ENCODE assay signal across 31 mouse cellular contexts in the genomic region with DNA sequence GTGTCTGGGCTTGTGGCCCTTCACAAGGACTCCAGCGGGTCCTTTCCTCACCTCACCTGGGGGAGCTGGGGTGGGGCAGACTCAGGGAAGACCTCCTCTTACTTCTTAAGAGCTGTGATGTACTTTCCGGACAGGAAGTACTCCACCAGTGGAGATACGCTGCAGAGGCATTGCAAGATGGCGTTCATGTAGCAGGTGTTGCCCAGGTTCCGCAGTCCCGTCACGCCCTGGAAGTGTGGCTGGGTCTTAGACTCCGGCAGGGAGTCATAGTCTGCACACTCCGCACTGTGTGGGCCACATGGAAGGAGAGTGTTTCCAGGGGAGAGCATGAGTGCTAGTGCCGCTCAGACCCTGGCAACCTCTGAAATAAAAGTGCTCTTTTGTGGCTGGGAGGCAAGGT. TPM values are rescaled to one million over a fixed set of nuclear protein-coding genes. Genes with fewer than 3 reads are reported as not detected.
DNase-seq lines count a peak whose midpoint lies in the region; ATAC-seq and TF ChIP-seq lines count a peak whose summit lies in the region.
"Had no signal": no experiment of that assay in that cellular context is flagged by ENCODE, and none has a peak within 500 bp of the region (broad histone marks: within the 10 kb centered on the region; RNA-seq: fewer than 3 reads in every experiment).

No protein-coding gene starts in this region.

- no peak for TF ChIP-seq POLR2A in testis, adult 2 months (IDR thresholded peaks at IDR 0.05; ENCODE audit: control insufficient read depth, low read depth, low read length)

- peak overlapping the region; percentile 82 for H3K4me3 ChIP-seq in testis, adult 2 months (ENCODE audit: control insufficient read depth, low read depth, low read length)
- H3K4me3 ChIP-seq: embryonic facial prominence, embryonic 13.5 days; embryonic facial prominence, embryonic 15.5 days; erythroblast, embryonic 14.5 days; forebrain, embryonic 10.5 days; forebrain, embryonic 12.5 days had no signal

- TF ChIP-seq CTCF in testis, adult 2 months (IDR thresholded peaks at IDR 0.05; ENCODE audit: control insufficient read depth, insufficient read depth, insufficient replicate concordance, low read depth, low read length) = no peak

- H3K36me3 ChIP-seq in testis, adult 2 months (ENCODE audit: control insufficient read depth, insufficient read depth, low read length) = no peaks in the 10 kb centered on the region
- H3K36me3 ChIP-seq: embryonic facial prominence, embryonic 13.5 days; embryonic facial prominence, embryonic 15.5 days; forebrain, embryonic 10.5 days; forebrain, embryonic 12.5 days; G1E had no signal

- no peak overlapping the region for H3K27ac ChIP-seq in testis, adult 2 months (ENCODE audit: control insufficient read depth, insufficient read depth, low read depth, low read length)
- H3K27ac ChIP-seq: embryonic facial prominence, embryonic 13.5 days; embryonic facial prominence, embryonic 15.5 days; forebrain, embryonic 10.5 days; forebrain, embryonic 12.5 days had no signal

- H3K27me3 ChIP-seq in testis, adult 2 months (ENCODE audit: control insufficient read depth, insufficient read depth, low read length) = no peaks in the 10 kb centered on the region
- H3K27me3 ChIP-seq: CH12.LX; embryonic facial prominence, embryonic 13.5 days; embryonic facial prominence, embryonic 15.5 days; forebrain, embryonic 12.5 days; Patski had no signal

- no peak for ATAC-seq in inflammation-experienced regulatory T-cells, adult 6 months
- ATAC-seq: activated CD4-positive, CD25-positive, alpha-beta regulatory T cell, adult 4 months; CD4-positive, CD25-positive, alpha-beta regulatory T cell, adult 4 months; forebrain, embryonic 14.5 days; forebrain, embryonic 16.5 days; Patski had no signal

- no peaks in the 10 kb centered on the region; the same call in 1 of the 2 replicates for H3K4me1 ChIP-seq in testis, adult 2 months (ENCODE audit: control insufficient read depth, insufficient read depth, low read length)
- H3K4me1 ChIP-seq: embryonic facial prominence, embryonic 13.5 days; embryonic facial prominence, embryonic 15.5 days; forebrain, embryonic 10.5 days; forebrain, embryonic 12.5 days had no signal

- DNase-seq in testis, postnatal 10 days (ENCODE audit: low spot score) = no peak
- peak; percentile 55 for DNase-seq in ES-CJ7 (ENCODE audit: low read depth, low spot score)
- DNase-seq in R1 (ENCODE audit: low read depth, low spot score) = peak; percentile 78
- DNase-seq in testis, postnatal 14 days (ENCODE audit: low spot score) = peak; percentile 31
- no peak for DNase-seq in adrenal gland, adult 18-20 months (ENCODE audit: low spot score in 2 of 2)
- DNase-seq in cerebellum, adult 9-10 months = no peak
- DNase-seq: adrenal gland, adult 2 months; adrenal gland, postnatal 10 days; adrenal gland, postnatal 25 days; B cell, adult 2 months; cerebellum, adult 11 months; cerebellum, adult 2 months; cerebellum, adult 9-11 months; cerebellum, postnatal 14 days; cerebellum, postnatal 36 days; embryo, embryonic 11 days had no signal

RNA-seq across cellular contexts. Expression of a gene that starts 3.0 kb away (rescaled TPM):
- 198 and 223 TPM in 2 replicates for polyA plus RNA-seq in testis, adult 2 months (2012; rRNA removed)
- not detected for total RNA-seq in adrenal gland, adult 18-20 months (2021)
- 1 to 10 TPM; 4.4 to 9.9 (median 9.1) TPM for polyA plus RNA-seq in inflammation-experienced regulatory T-cells, adult 6 months (2017; shearing (Covaris generic))
- total RNA-seq: adrenal gland, adult 2 months; adrenal gland, postnatal 10 days; adrenal gland, postnatal 25 days; adrenal gland, postnatal 4 days had no signal

Comparison
In these comparisons a context has a peak if more than half of its experiments do, and no peak if none do; other contexts are left out.
1. DNase-seq: peak in ES-CJ7 (single experiment), R1 (single experiment) and testis, postnatal 14 days (single experiment); none in testis, postnatal 10 days (single experiment), adrenal gland, adult 18-20 months (0 of 2) and cerebellum, adult 9-10 months (single experiment).
2. RNA of a gene that starts 3.0 kb away (polyA plus RNA-seq): 198 to 223 TPM in testis, adult 2 months; 4.4 to 9.9 TPM in inflammation-experienced regulatory T-cells, adult 6 months; every median in the first group is over 10 times any median in the second.